Mouse (Mus musculus) lung, embryonic 15.5 days (tissue): ENCODE data around the gene Ankrd13c. TPM values are rescaled to one million over a fixed set of nuclear protein-coding genes. Genes with fewer than 3 reads are reported as not detected.

Experiments used
- ATAC-seq: fragments of 200-750 bp; cut with Nextera tagmentation; 2 replicates; pipeline ENCODE4 v1.8.0; 2017; ENCODE audit warnings: moderate number of reproducible peaks, borderline replicate concordance; ENCODE audit not compliant: low FRiP score, low TSS enrichment; ENCODE audit errors: extremely low read depth
- H3K27ac ChIP-seq: fragments of 300-500 bp; sonication (generic); 2 replicates; pipeline ENCODE4 v1.5.1; 2015; ENCODE audit warnings: moderate library complexity, mild to moderate bottlenecking, inconsistent platforms
- H3K27me3 ChIP-seq: fragments of 300-500 bp; sonication (generic); 2 replicates; pipeline ENCODE4 v1.6.1; 2015; ENCODE audit warnings: inconsistent platforms
- H3K36me3 ChIP-seq: fragments of 300-500 bp; sonication (generic); 2 replicates; pipeline ENCODE4 v1.6.1; 2015; ENCODE audit warnings: inconsistent platforms
- H3K4me1 ChIP-seq: fragments of 300-500 bp; sonication (generic); 2 replicates; pipeline ENCODE4 v1.6.1; 2015; ENCODE audit warnings: inconsistent platforms
- H3K4me2 ChIP-seq: fragments of 300-500 bp; sonication (generic); 2 replicates; pipeline ENCODE4 v1.6.1; 2015; ENCODE audit warnings: inconsistent platforms, mild to moderate bottlenecking, moderate library complexity
- H3K4me3 ChIP-seq: fragments of 300-500 bp; sonication (generic); 2 replicates; pipeline ENCODE4 v1.5.1; 2015; ENCODE audit warnings: mild to moderate bottlenecking, inconsistent platforms
- H3K9ac ChIP-seq: fragments of 300-500 bp; sonication (generic); 2 replicates; pipeline ENCODE4 v1.6.1; 2015; ENCODE audit warnings: inconsistent platforms
- H3K9me3 ChIP-seq: fragments of 300-500 bp; sonication (generic); 2 replicates; pipeline ENCODE4 v1.6.1; 2016; ENCODE audit warnings: inconsistent platforms
- WGBS: fragments of 180-500 bp; shearing (Covaris S2); methylation state at CpG from one replicate; pipeline ENCODE4 v1.1.7; 2015; 5-methylcytosine and 5-hydroxymethylcytosine counted together
- polyA plus RNA-seq: library from polyadenylated mRNA; unstranded; fragments of >200 nt; fragmentation: Nextera tagmentation; extraction: Ambion mirVana; gene quantifications from 2 replicates; pipeline ENCODE4 v1.2.1, GENCODE M21; 2015

Ankrd13c gene
- polyA plus RNA-seq, 1 experiment from 2014 or later = 19.7 TPM

- Histone ChIP-seq H3K27ac (peak overlapping the region; percentile 86), H3K9ac (peak overlapping the region; percentile 89), H3K4me3 (peak overlapping the region; percentile 83), H3K36me3 (no peaks in the 10 kb centered on the region), H3K27me3 (no peaks in the 10 kb centered on the region), H3K4me2 (peak overlapping the region; percentile 69), H3K9me3 (no peaks in the 10 kb centered on the region), H3K4me1 (peaks cover 27% of the 10 kb centered on the region)
- WGBS = 2% methylated on average over 11 of the region's 11 CpGs
- no peak for ATAC-seq
Observed at GRCm38 (mm10) chr3:158035866-158036265, 88.8 kb downstream of the Ankrd13c start.

GRCm38 (mm10) chr3:158036329-158036988 is 89.4 kb downstream of the Ankrd13c start, which contains the start of the genes Srsf11 and Lrrc40:
Srsf11 (minus strand) TSS chr3:158036639.
Lrrc40 (plus strand) TSS chr3:158036662.
- WGBS = under 1% methylated on average over 55 of the region's 55 CpGs
- Histone ChIP-seq H3K4me3 (peak within 1 kb of the TSS; percentile 83), H3K4me2 (peak within 1 kb of the TSS; percentile 69), H3K27ac (peak within 1 kb of the TSS; percentile 86), H3K4me1 (peaks cover 27% of the 10 kb centered on the region), H3K27me3 (no peaks in the 10 kb centered on the region), H3K9me3 (no peaks in the 10 kb centered on the region), H3K9ac (peak within 1 kb of the TSS; percentile 89), H3K36me3 (no peaks in the 10 kb centered on the region)
- ATAC-seq = peak; percentile 97

GRCm38 (mm10) chr3:158038106-158038505 is 91.1 kb downstream of the Ankrd13c start:
- WGBS = 88% methylated on average over 3 of the region's 3 CpGs
- no peak for ATAC-seq
- no peaks in the 10 kb centered on the region for H3K27me3 ChIP-seq
- H3K9me3 ChIP-seq = no peaks in the 10 kb centered on the region
- no peaks in the 10 kb centered on the region for H3K36me3 ChIP-seq
- H3K4me3 ChIP-seq = no peak overlapping the region
- H3K4me1 ChIP-seq = peaks cover 17% of the 10 kb centered on the region
- H3K27ac ChIP-seq = no peak overlapping the region
- no peak overlapping the region for H3K4me2 ChIP-seq
- no peak overlapping the region for H3K9ac ChIP-seq

GRCm38 (mm10) chr3:158040755-158041154 is 93.7 kb downstream of the Ankrd13c start:
- no peak overlapping the region for H3K27ac ChIP-seq
- H3K4me3 ChIP-seq = no peak overlapping the region
- no peak for ATAC-seq
- H3K27me3 ChIP-seq = no peaks in the 10 kb centered on the region
- no peak overlapping the region for H3K4me2 ChIP-seq
- WGBS = 72% methylated on average over 2 of the region's 2 CpGs
- no peak overlapping the region for H3K9ac ChIP-seq
- H3K36me3 ChIP-seq = no peaks in the 10 kb centered on the region
- no peaks in the 10 kb centered on the region for H3K9me3 ChIP-seq
- H3K4me1 ChIP-seq = peaks cover 8% of the 10 kb centered on the region

- no peaks in the 10 kb centered on the region for H3K9me3 ChIP-seq
- ATAC-seq = no peak
- WGBS = 83% methylated on average over 2 of the region's 2 CpGs
- H3K36me3 ChIP-seq = peaks cover 5% of the 10 kb centered on the region; the same call in 1 of the 2 replicates
- H3K27ac ChIP-seq = no peak overlapping the region
- H3K4me1 ChIP-seq = no peaks in the 10 kb centered on the region
- H3K9ac ChIP-seq = no peak overlapping the region
- no peak overlapping the region for H3K4me3 ChIP-seq
- H3K27me3 ChIP-seq = no peaks in the 10 kb centered on the region
- H3K4me2 ChIP-seq = no peak overlapping the region
Observed at GRCm38 (mm10) chr3:158049508-158049907, 102.5 kb downstream of the Ankrd13c start.

Other genes starting within 250 kb of the Ankrd13c start
- 9.2 and 10.5 TPM in 2 replicates for gene Cth, start 22.2 kb upstream of the Ankrd13c start, polyA plus RNA-seq
- gene Srsf11, start 89.4 kb downstream of the Ankrd13c start, polyA plus RNA-seq = 238 and 244 TPM in 2 replicates
- 58.9 and 60.4 TPM in 2 replicates for gene Lrrc40, start 89.4 kb downstream of the Ankrd13c start, polyA plus RNA-seq